Mouse (Mus musculus): ENCODE results near the gene Inpp5e. TPM values are rescaled to one million over a fixed set of nuclear protein-coding genes. Genes with fewer than 3 reads are reported as not detected.

The Inpp5e gene
- polyA plus RNA-seq, 1 experiment from 2014 or later = 24.0 TPM

- no peak for ATAC-seq (ENCODE audit: insufficient number of reproducible peaks, insufficient read depth, low FRiP score, low read depth)
- no peaks in the 10 kb centered on the region for H3K27me3 ChIP-seq (ENCODE audit: control insufficient read depth, insufficient read depth, low read length)
- peaks cover 22% of the 10 kb centered on the region; the same call in 1 of the 2 replicates for H3K4me1 ChIP-seq (ENCODE audit: control insufficient read depth, insufficient read depth, low read length)
- WGBS = 3% methylated on average over 15 of the region's 15 CpGs
- H3K9me3 ChIP-seq (ENCODE audit: control insufficient read depth, low read depth, low read length) = no peaks in the 10 kb centered on the region
- H3K27ac ChIP-seq (ENCODE audit: low read length) = peak overlapping the region; percentile 64; the same call in 1 of the 2 replicates
- peak overlapping the region; percentile 46 for H3K4me3 ChIP-seq (ENCODE audit: low read depth, low read length)
- H3K36me3 ChIP-seq (ENCODE audit: control insufficient read depth, insufficient read depth, low read length) = peaks cover 31% of the 10 kb centered on the region
- H3K9ac ChIP-seq (replicated peaks; ENCODE audit: low read depth, low read length) = peak overlapping the region; percentile 57
- H3K4me2 ChIP-seq (replicated peaks; ENCODE audit: low read depth, low read length) = peak overlapping the region; percentile 81
These were observed 35.4 kb upstream of the Inpp5e start for GRCm38 (mm10) chr2:26444368-26444767.

- H3K27me3 ChIP-seq (ENCODE audit: control insufficient read depth, insufficient read depth, low read length) = no peaks in the 10 kb centered on the region
- H3K36me3 ChIP-seq (ENCODE audit: control insufficient read depth, insufficient read depth, low read length) = peaks cover 34% of the 10 kb centered on the region
- H3K9ac ChIP-seq (replicated peaks; ENCODE audit: low read depth, low read length) = peak overlapping the region; percentile 57
- peak overlapping the region; percentile 46 for H3K4me3 ChIP-seq (ENCODE audit: low read depth, low read length)
- no peak for ATAC-seq (ENCODE audit: insufficient number of reproducible peaks, insufficient read depth, low FRiP score, low read depth)
- no peak overlapping the region for H3K27ac ChIP-seq (ENCODE audit: low read length)
- peak overlapping the region; percentile 81 for H3K4me2 ChIP-seq (replicated peaks; ENCODE audit: low read depth, low read length)
- 17% methylated on average over 3 of the region's 3 CpGs for WGBS
- H3K9me3 ChIP-seq (ENCODE audit: control insufficient read depth, low read depth, low read length) = no peaks in the 10 kb centered on the region
- H3K4me1 ChIP-seq (ENCODE audit: control insufficient read depth, insufficient read depth, low read length) = peaks cover 22% of the 10 kb centered on the region; the same call in 1 of the 2 replicates
These were observed 34.9 kb upstream of the Inpp5e start for GRCm38 (mm10) chr2:26443876-26444275.

GRCm38 (mm10) chr2:26442843-26443242, 33.8 kb upstream of the Inpp5e start:
- Histone ChIP-seq H3K27me3 (ENCODE audit: control insufficient read depth, insufficient read depth, low read length) (no peaks in the 10 kb centered on the region), H3K9me3 (ENCODE audit: control insufficient read depth, low read depth, low read length) (no peaks in the 10 kb centered on the region), H3K4me2 (replicated peaks; ENCODE audit: low read depth, low read length) (0 out of 2 replicates have a peak overlapping the region, but pooled peaks have one; percentile 81), H3K4me3 (ENCODE audit: low read depth, low read length) (no peak overlapping the region), H3K4me1 (ENCODE audit: control insufficient read depth, insufficient read depth, low read length) (peaks cover 22% of the 10 kb centered on the region; the same call in 1 of the 2 replicates), H3K9ac (replicated peaks; ENCODE audit: low read depth, low read length) (0 out of 2 replicates have a peak overlapping the region, but pooled peaks have one; percentile 6), H3K36me3 (ENCODE audit: control insufficient read depth, insufficient read depth, low read length) (peaks cover 36% of the 10 kb centered on the region), H3K27ac (ENCODE audit: low read length) (no peak overlapping the region)
- WGBS = 84% methylated on average over 1 of the region's 1 CpGs
- no peak for ATAC-seq (ENCODE audit: insufficient number of reproducible peaks, insufficient read depth, low FRiP score, low read depth)

- H3K4me3 ChIP-seq (ENCODE audit: low read depth, low read length) = no peak overlapping the region
- H3K4me2 ChIP-seq (replicated peaks; ENCODE audit: low read depth, low read length) = no peak overlapping the region
- H3K27ac ChIP-seq (ENCODE audit: low read length) = no peak overlapping the region
- no peaks in the 10 kb centered on the region for H3K27me3 ChIP-seq (ENCODE audit: control insufficient read depth, insufficient read depth, low read length)
- H3K9ac ChIP-seq (replicated peaks; ENCODE audit: low read depth, low read length) = no peak overlapping the region
- H3K9me3 ChIP-seq (ENCODE audit: control insufficient read depth, low read depth, low read length) = no peaks in the 10 kb centered on the region
- peaks cover 18% of the 10 kb centered on the region; the same call in 1 of the 2 replicates for H3K4me1 ChIP-seq (ENCODE audit: control insufficient read depth, insufficient read depth, low read length)
- ATAC-seq (ENCODE audit: insufficient number of reproducible peaks, insufficient read depth, low FRiP score, low read depth) = no peak
- H3K36me3 ChIP-seq (ENCODE audit: control insufficient read depth, insufficient read depth, low read length) = peaks cover 41% of the 10 kb centered on the region
- WGBS = 75% methylated on average over 5 of the region's 5 CpGs
These were observed 32.7 kb upstream of the Inpp5e start for GRCm38 (mm10) chr2:26441688-26442087.

- peaks cover 14% of the 10 kb centered on the region; the same call in 1 of the 2 replicates for H3K4me1 ChIP-seq (ENCODE audit: control insufficient read depth, insufficient read depth, low read length)
- no peak overlapping the region for H3K27ac ChIP-seq (ENCODE audit: low read length)
- peaks cover 41% of the 10 kb centered on the region for H3K36me3 ChIP-seq (ENCODE audit: control insufficient read depth, insufficient read depth, low read length)
- no peak overlapping the region for H3K9ac ChIP-seq (replicated peaks; ENCODE audit: low read depth, low read length)
- no peaks in the 10 kb centered on the region for H3K27me3 ChIP-seq (ENCODE audit: control insufficient read depth, insufficient read depth, low read length)
- H3K4me2 ChIP-seq (replicated peaks; ENCODE audit: low read depth, low read length) = no peak overlapping the region
- 90% methylated on average over 4 of the region's 4 CpGs for WGBS
- ATAC-seq (ENCODE audit: insufficient number of reproducible peaks, insufficient read depth, low FRiP score, low read depth) = no peak
- H3K4me3 ChIP-seq (ENCODE audit: low read depth, low read length) = no peak overlapping the region
- no peaks in the 10 kb centered on the region for H3K9me3 ChIP-seq (ENCODE audit: control insufficient read depth, low read depth, low read length)
These were observed 32.3 kb upstream of the Inpp5e start for GRCm38 (mm10) chr2:26441261-26441660.

- Histone ChIP-seq H3K9me3 (ENCODE audit: control insufficient read depth, low read depth, low read length) (no peaks in the 10 kb centered on the region), H3K27ac (ENCODE audit: low read length) (no peak overlapping the region), H3K4me1 (ENCODE audit: control insufficient read depth, insufficient read depth, low read length) (peaks cover 14% of the 10 kb centered on the region; the same call in 1 of the 2 replicates), H3K9ac (replicated peaks; ENCODE audit: low read depth, low read length) (no peak overlapping the region), H3K4me3 (ENCODE audit: low read depth, low read length) (no peak overlapping the region), H3K4me2 (replicated peaks; ENCODE audit: low read depth, low read length) (no peak overlapping the region), H3K27me3 (ENCODE audit: control insufficient read depth, insufficient read depth, low read length) (no peaks in the 10 kb centered on the region), H3K36me3 (ENCODE audit: control insufficient read depth, insufficient read depth, low read length) (peaks cover 57% of the 10 kb centered on the region)
- no peak for ATAC-seq (ENCODE audit: insufficient number of reproducible peaks, insufficient read depth, low FRiP score, low read depth)
- WGBS = 91% methylated on average over 6 of the region's 6 CpGs
These were observed 30.7 kb upstream of the Inpp5e start for GRCm38 (mm10) chr2:26439671-26440070.

GRCm38 (mm10) chr2:26438373-26438772, 29.4 kb upstream of the Inpp5e start:
- ATAC-seq (ENCODE audit: insufficient number of reproducible peaks, insufficient read depth, low FRiP score, low read depth) = no peak
- Histone ChIP-seq H3K9me3 (ENCODE audit: control insufficient read depth, low read depth, low read length) (no peaks in the 10 kb centered on the region), H3K4me2 (replicated peaks; ENCODE audit: low read depth, low read length) (no peak overlapping the region), H3K4me1 (ENCODE audit: control insufficient read depth, insufficient read depth, low read length) (peaks cover 6% of the 10 kb centered on the region; the same call in 1 of the 2 replicates), H3K27ac (ENCODE audit: low read length) (no peak overlapping the region), H3K36me3 (ENCODE audit: control insufficient read depth, insufficient read depth, low read length) (peaks cover 68% of the 10 kb centered on the region), H3K9ac (replicated peaks; ENCODE audit: low read depth, low read length) (no peak overlapping the region), H3K4me3 (ENCODE audit: low read depth, low read length) (no peak overlapping the region), H3K27me3 (ENCODE audit: control insufficient read depth, insufficient read depth, low read length) (no peaks in the 10 kb centered on the region)
- 86% methylated on average over 7 of the region's 7 CpGs for WGBS

- Histone ChIP-seq H3K4me2 (replicated peaks; ENCODE audit: low read depth, low read length) (no peak overlapping the region), H3K36me3 (ENCODE audit: control insufficient read depth, insufficient read depth, low read length) (peaks cover 80% of the 10 kb centered on the region), H3K4me1 (ENCODE audit: control insufficient read depth, insufficient read depth, low read length) (no peaks in the 10 kb centered on the region), H3K27me3 (ENCODE audit: control insufficient read depth, insufficient read depth, low read length) (no peaks in the 10 kb centered on the region), H3K9me3 (ENCODE audit: control insufficient read depth, low read depth, low read length) (no peaks in the 10 kb centered on the region), H3K4me3 (ENCODE audit: low read depth, low read length) (no peak overlapping the region), H3K9ac (replicated peaks; ENCODE audit: low read depth, low read length) (no peak overlapping the region), H3K27ac (ENCODE audit: low read length) (no peak overlapping the region)
- ATAC-seq (ENCODE audit: insufficient number of reproducible peaks, insufficient read depth, low FRiP score, low read depth) = no peak
- 60% methylated on average over 4 of the region's 4 CpGs for WGBS
These were observed 28.2 kb upstream of the Inpp5e start for GRCm38 (mm10) chr2:26437221-26437620.

All from stomach, embryonic 14.5 days (tissue).